Mouse (Mus musculus): Measurements from ENCODE around the gene Spen.

Gene Spen

DNA sequence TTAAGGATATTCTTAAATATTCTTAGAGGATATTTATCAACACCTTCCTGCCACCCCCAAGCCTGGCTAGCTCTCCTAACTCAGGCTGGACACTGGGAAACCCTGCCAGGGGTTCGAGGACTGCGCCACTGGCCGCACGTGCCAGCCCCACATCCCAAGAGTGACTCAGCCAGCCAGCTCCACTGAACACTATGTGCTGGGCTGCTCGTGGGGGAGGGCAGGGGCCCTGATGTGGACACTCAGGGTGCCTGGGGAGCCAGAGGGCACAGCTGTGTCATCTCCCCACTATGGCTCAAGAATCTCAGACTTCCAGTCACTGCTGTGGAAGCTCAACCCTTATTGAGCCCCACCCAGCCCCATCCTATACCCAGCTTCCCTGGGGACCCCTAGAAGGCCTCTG lies 115.1 kb downstream of the Spen start:
- DNase-seq (ENCODE audit: extremely low read depth, low read depth) = no peak

DNA sequence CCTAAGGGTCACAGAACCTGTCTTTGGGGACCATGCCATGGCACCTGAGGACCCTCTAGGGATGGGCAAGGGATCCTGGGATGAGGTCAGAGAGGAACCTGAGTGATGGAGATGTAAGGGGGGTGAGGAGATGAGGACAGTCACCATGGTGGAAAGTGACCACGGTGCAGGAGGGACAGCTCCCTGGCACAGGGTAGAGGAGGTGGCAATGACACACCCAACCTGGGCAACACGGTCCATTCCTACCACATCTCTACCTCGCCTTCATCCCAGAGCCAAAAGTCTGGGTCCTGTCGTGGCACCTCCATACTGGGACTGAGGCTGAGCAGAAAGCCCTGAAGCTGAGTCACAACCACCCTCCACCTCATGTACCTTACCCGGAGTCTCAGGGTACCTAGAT lies 115.6 kb downstream of the Spen start:
- DNase-seq (ENCODE audit: extremely low read depth, low read depth) = no peak

GRCm38 (mm10) chr4:141421423-141421822 lies 117.0 kb downstream of the Spen start:
- DNase-seq (ENCODE audit: extremely low read depth, low read depth) = no peak

- no peak for DNase-seq (ENCODE audit: extremely low read depth, low read depth)
Measured at GRCm38 (mm10) chr4:141420886-141421285, 117.5 kb downstream of the Spen start.

- no peak for DNase-seq (ENCODE audit: extremely low read depth, low read depth)
Measured at GRCm38 (mm10) chr4:141420192-141420829, 118.1 kb downstream of the Spen start, which contains the start of gene Hspb7. Gene Hspb7 (plus strand): TSS chr4:141420779.

DNA sequence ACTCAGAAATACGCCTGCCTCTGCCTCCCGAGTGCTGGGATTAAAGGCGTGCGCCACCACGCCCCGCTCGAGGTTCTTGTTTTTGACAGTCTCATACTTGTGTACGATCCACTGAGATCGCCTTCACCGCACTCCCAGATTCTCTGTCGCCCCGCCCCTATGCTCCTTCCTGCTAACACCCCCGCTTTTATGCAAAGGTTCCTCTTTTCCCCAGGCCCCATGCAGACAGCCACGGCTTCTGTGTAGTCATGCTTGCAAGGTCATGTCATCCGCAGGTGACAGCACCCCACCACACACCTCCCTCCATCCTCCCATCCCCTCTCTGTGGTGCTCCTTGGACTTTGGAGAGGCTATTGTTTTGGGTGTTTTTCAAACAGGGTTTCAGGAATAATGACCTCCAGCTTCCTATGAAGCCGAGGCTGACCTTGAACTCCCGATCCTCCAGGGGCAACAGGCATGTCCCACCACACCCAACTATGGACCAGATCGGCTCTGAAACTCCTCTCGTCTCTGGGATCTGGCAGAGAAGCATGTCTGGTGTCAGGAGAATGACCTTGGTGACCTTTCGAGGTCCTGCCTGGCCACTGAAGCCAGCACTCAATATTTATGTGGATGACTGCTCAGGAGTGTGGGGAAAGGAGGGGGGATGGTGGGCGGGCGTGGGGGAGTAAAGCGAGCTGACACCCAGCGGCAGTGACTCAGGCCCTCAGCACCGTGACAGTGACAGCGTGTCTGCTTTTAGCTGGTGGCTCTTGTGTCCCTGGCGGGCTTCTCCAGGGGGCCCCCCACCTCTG lies 118.8 kb downstream of the Spen start:
- DNase-seq (ENCODE audit: extremely low read depth, low read depth) = no peak
